Mouse (Mus musculus): ENCODE measurements around the gene Gm21976. TPM values are rescaled to one million over a fixed set of nuclear protein-coding genes. Genes with fewer than 3 reads are reported as not detected.

Gene Gm21976
- polyA plus RNA-seq, 1 experiment = not detected

DNA sequence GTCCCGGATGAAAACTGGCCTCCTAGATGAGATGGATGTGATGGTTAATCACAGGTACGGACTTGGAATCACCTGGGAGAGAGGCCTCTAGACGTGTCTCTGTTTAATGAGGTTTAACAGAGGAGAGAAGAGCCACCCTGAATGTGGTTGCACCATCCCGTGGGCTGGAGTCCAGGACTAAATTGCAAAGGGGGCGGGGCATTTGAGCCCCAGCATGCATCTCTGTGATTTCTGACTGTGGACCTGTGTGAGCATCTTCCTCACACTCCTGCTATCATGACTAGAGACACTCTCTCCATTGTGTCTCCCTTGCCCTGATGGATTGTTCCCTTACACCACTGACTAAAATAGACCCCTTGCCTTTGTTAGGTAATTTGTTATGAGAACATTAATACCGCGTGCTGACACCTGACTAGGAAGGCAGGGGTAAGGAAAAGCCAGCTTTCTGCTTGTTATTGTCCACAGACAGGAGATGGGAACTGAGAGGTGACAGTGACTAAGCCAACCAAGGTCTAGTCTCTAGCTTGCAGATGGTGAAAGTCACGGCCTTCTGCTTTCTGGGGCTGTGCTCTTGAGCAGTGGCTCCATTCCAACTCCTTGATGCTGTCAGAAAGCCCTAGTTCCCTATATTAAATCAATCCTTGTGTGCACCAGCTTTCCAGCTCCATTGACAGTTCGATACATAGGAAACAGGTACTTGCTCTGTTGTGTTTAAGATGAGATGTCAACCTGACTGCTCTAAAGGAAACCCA lies 38.0 kb upstream of the Gm21976 start:
- Histone ChIP-seq H3K4me3 (no peak overlapping the region), H3ac (ENCODE audit: control insufficient read depth, insufficient read length) (no peak overlapping the region), H3K27me3 (ENCODE audit: control insufficient read depth, insufficient read depth, insufficient read length) (peaks cover 12% of the 10 kb centered on the region), H3K36me3 (ENCODE audit: control insufficient read depth, insufficient read depth) (no peaks in the 10 kb centered on the region), H3K4me2 (ENCODE audit: low read depth) (peak overlapping the region; percentile 60), H3K79me2 (ENCODE audit: control insufficient read depth, insufficient read depth) (no peaks in the 10 kb centered on the region)
- TF ChIP-seq USF1 (IDR thresholded peaks at IDR 0.05; ENCODE audit: low read depth) (no peak), MAX (IDR thresholded peaks at IDR 0.05; ENCODE audit: low read depth) (no peak), POLR2A (IDR thresholded peaks at IDR 0.05; ENCODE audit: insufficient read length, low read depth) (no peak), MYOG (IDR thresholded peaks at IDR 0.05; ENCODE audit: control insufficient read depth in 1 of 3, insufficient read depth in 1 of 3, insufficient read length in 2 of 3, low read depth in 2 of 3) (no peak), TCF12 (IDR thresholded peaks at IDR 0.05; ENCODE audit: insufficient read depth, poor library complexity, severe bottlenecking) (no peak)

DNA sequence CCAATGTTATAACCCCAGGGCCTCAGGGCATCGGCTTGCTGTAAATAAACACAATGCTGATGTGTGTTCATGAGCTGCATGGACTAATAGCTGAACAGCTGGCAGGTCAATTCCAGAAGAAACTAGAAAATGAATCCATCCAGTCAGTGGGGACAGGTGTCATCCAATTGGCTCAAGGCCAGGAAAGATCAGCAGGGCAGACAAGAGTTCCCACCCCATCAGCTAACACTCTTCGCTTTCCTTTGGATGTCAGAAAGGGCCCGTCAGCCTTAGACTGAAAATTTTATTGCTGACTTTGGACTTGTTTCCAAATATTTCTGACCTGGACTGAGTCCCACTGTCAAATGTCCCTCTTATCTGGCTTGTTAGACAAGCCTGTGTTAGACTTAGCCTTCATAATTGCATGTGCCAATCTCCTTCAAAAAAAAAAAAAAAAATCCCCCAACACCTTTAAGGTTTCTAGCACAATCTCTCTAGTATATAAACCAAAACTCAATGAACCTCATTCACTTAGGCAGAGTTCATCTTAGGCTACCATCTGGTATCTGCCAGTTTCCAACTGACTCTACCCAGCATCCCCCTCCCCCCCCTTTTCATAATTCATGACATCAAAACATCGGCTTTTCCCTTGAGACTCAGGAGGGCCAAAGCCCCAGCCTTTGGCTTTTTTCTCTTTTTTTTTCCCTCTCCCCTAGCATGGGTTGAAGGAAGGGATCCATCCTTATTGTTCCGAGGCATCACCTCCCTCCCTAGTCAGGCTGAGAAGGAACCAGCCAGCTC lies 34.9 kb upstream of the Gm21976 start:
- Histone ChIP-seq H3K27me3 (ENCODE audit: control insufficient read depth, insufficient read depth, insufficient read length) (no peaks in the 10 kb centered on the region), H3K79me2 (ENCODE audit: control insufficient read depth, insufficient read depth) (no peaks in the 10 kb centered on the region), H3K4me3 (no peak overlapping the region), H3K36me3 (ENCODE audit: control insufficient read depth, insufficient read depth) (peaks cover 12% of the 10 kb centered on the region), H3K4me2 (ENCODE audit: low read depth) (no peak overlapping the region), H3ac (ENCODE audit: control insufficient read depth, insufficient read length) (no peak overlapping the region)
- TF ChIP-seq TCF3 (IDR thresholded peaks at IDR 0.05; ENCODE audit: insufficient read length, low read depth) = no peak
- TF ChIP-seq SRF (IDR thresholded peaks at IDR 0.05; ENCODE audit: control insufficient read depth, insufficient read length, low read depth) = no peak
- TF ChIP-seq E2F4 (IDR thresholded peaks at IDR 0.05; ENCODE audit: insufficient read depth) = no peak
- no peak for TF ChIP-seq CEBPB (IDR thresholded peaks at IDR 0.05; ENCODE audit: insufficient read depth, poor library complexity, severe bottlenecking)
- TF ChIP-seq MYOD1 (IDR thresholded peaks at IDR 0.05; ENCODE audit: control insufficient read depth in 1 of 3, insufficient read length in 2 of 3, low read depth in 2 of 3) = no peak
- no peak for TF ChIP-seq REST (IDR thresholded peaks at IDR 0.05; ENCODE audit: insufficient read depth, insufficient read length)
- TF ChIP-seq USF1 (IDR thresholded peaks at IDR 0.05; ENCODE audit: low read depth) = no peak
- no peak for TF ChIP-seq MYOG (IDR thresholded peaks at IDR 0.05; ENCODE audit: control insufficient read depth in 1 of 3, insufficient read depth in 1 of 3, insufficient read length in 2 of 3, low read depth in 2 of 3)
- TF ChIP-seq TCF12 (IDR thresholded peaks at IDR 0.05; ENCODE audit: insufficient read depth, poor library complexity, severe bottlenecking) = no peak
- no peak for TF ChIP-seq POLR2AphosphoS2 (IDR thresholded peaks at IDR 0.05; ENCODE audit: insufficient read length, low read depth)
- no peak for TF ChIP-seq POLR2A (IDR thresholded peaks at IDR 0.05; ENCODE audit: insufficient read length, low read depth)
- TF ChIP-seq MAX (IDR thresholded peaks at IDR 0.05; ENCODE audit: low read depth) = no peak

DNA sequence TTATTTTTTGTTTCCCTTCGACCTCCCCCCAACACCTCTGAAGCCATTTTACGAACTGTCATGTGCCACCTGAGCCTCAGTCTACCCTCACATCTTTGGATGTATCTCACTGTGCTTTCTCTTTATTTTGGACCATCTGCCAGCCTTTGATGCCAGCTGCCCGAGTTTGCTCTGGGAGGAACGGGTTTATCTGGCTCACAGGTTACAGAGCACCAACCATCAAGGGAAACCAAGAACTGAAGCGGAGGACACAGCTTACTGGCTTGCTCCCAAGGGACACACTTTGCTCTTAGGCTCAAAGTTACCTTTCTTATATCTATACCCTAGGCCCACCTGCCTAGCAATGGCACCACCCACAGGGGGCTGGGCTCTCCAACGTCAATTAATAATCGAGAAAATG lies 34.3 kb upstream of the Gm21976 start:
- H3K36me3 ChIP-seq (ENCODE audit: control insufficient read depth, insufficient read depth) = peaks cover 17% of the 10 kb centered on the region
- H3K4me3 ChIP-seq = no peak overlapping the region
- TF ChIP-seq CEBPB (IDR thresholded peaks at IDR 0.05; ENCODE audit: insufficient read depth, poor library complexity, severe bottlenecking) (no peak), REST (IDR thresholded peaks at IDR 0.05; ENCODE audit: insufficient read depth, insufficient read length) (no peak), SRF (IDR thresholded peaks at IDR 0.05; ENCODE audit: control insufficient read depth, insufficient read length, low read depth) (no peak), E2F4 (IDR thresholded peaks at IDR 0.05; ENCODE audit: insufficient read depth) (no peak), MYOD1 (IDR thresholded peaks at IDR 0.05; ENCODE audit: control insufficient read depth in 1 of 3, insufficient read length in 2 of 3, low read depth in 2 of 3) (no peak), POLR2A (IDR thresholded peaks at IDR 0.05; ENCODE audit: insufficient read length, low read depth) (no peak), MAX (IDR thresholded peaks at IDR 0.05; ENCODE audit: low read depth) (no peak), USF1 (IDR thresholded peaks at IDR 0.05; ENCODE audit: low read depth) (no peak), TCF12 (IDR thresholded peaks at IDR 0.05; ENCODE audit: insufficient read depth, poor library complexity, severe bottlenecking) (no peak), MYOG (IDR thresholded peaks at IDR 0.05; ENCODE audit: control insufficient read depth in 1 of 3, insufficient read depth in 1 of 3, insufficient read length in 2 of 3, low read depth in 2 of 3) (no peak), POLR2AphosphoS2 (IDR thresholded peaks at IDR 0.05; ENCODE audit: insufficient read length, low read depth) (no peak), TCF3 (IDR thresholded peaks at IDR 0.05; ENCODE audit: insufficient read length, low read depth) (no peak)
- H3K27me3 ChIP-seq (ENCODE audit: control insufficient read depth, insufficient read depth, insufficient read length) = no peaks in the 10 kb centered on the region
- H3ac ChIP-seq (ENCODE audit: control insufficient read depth, insufficient read length) = no peak overlapping the region
- no peak overlapping the region for H3K4me2 ChIP-seq (ENCODE audit: low read depth)
- no peaks in the 10 kb centered on the region for H3K79me2 ChIP-seq (ENCODE audit: control insufficient read depth, insufficient read depth)

DNA sequence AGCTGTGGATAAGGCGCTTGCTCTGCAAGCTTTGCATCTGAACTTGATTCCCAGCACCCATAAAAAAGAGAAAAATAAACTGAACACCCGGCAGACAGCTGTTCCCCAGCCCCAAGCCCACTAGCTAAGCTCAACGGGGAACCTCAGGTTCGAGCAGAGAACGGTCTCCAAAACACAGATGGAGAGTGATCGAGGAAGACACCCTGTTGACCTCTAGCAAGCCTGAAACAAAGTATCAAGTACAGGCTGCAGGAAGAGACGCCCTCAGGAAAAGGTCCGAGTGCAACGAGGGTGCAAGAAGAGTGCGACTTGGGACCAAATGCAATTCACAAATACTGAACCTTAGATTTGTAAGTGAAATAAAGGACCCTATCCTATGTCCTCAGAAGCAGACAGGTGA lies 30.1 kb upstream of the Gm21976 start:
- Histone ChIP-seq H3K4me3 (no peak overlapping the region), H3K27me3 (ENCODE audit: control insufficient read depth, insufficient read depth, insufficient read length) (no peaks in the 10 kb centered on the region), H3K36me3 (ENCODE audit: control insufficient read depth, insufficient read depth) (peaks cover 51% of the 10 kb centered on the region), H3ac (ENCODE audit: control insufficient read depth, insufficient read length) (no peak overlapping the region), H3K4me2 (ENCODE audit: low read depth) (no peak overlapping the region), H3K79me2 (ENCODE audit: control insufficient read depth, insufficient read depth) (no peaks in the 10 kb centered on the region)
- TF ChIP-seq E2F4 (IDR thresholded peaks at IDR 0.05; ENCODE audit: insufficient read depth) (no peak), TCF3 (IDR thresholded peaks at IDR 0.05; ENCODE audit: insufficient read length, low read depth) (no peak), POLR2A (IDR thresholded peaks at IDR 0.05; ENCODE audit: insufficient read length, low read depth) (no peak), MAX (IDR thresholded peaks at IDR 0.05; ENCODE audit: low read depth) (no peak), MYOG (IDR thresholded peaks at IDR 0.05; ENCODE audit: control insufficient read depth in 1 of 3, insufficient read depth in 1 of 3, insufficient read length in 2 of 3, low read depth in 2 of 3) (no peak), REST (IDR thresholded peaks at IDR 0.05; ENCODE audit: insufficient read depth, insufficient read length) (no peak), TCF12 (IDR thresholded peaks at IDR 0.05; ENCODE audit: insufficient read depth, poor library complexity, severe bottlenecking) (no peak), USF1 (IDR thresholded peaks at IDR 0.05; ENCODE audit: low read depth) (no peak), POLR2AphosphoS2 (IDR thresholded peaks at IDR 0.05; ENCODE audit: insufficient read length, low read depth) (no peak), CEBPB (IDR thresholded peaks at IDR 0.05; ENCODE audit: insufficient read depth, poor library complexity, severe bottlenecking) (no peak), SRF (IDR thresholded peaks at IDR 0.05; ENCODE audit: control insufficient read depth, insufficient read length, low read depth) (no peak), MYOD1 (IDR thresholded peaks at IDR 0.05; ENCODE audit: control insufficient read depth in 1 of 3, insufficient read length in 2 of 3, low read depth in 2 of 3) (no peak)
